Mouse (Mus musculus) layer of hippocampus, adult 18-20 months (tissue): ENCODE measurements around the gene Gm20683. TPM values are rescaled to one million over a fixed set of nuclear protein-coding genes. Genes with fewer than 3 reads are reported as not detected.

Experiments used
- DNase-seq, 2 experiments: peaks; one replicate each; pipeline ENCODE4 v3.0.0; 2022; ENCODE audit warnings: low spot score in 2 of 2
- long read RNA-seq: library from polyadenylated mRNA; stranded (forward); transcript quantifications from one replicate; pipeline ENCODE4 v2.0.0, GENCODE M21; 2021
- total RNA-seq, 2 experiments: library from RNA; stranded (reverse); gene quantifications; 2 replicates each; pipeline ENCODE4 v1.2.3; 2021

Gm20683 gene
- total RNA-seq, result 10 to 100 TPM; 21.9 to 22.1 TPM
- long read RNA-seq, partial matches to known transcripts, result 0 of 1 reads
- long read RNA-seq, other reads (novel, unspliced or antisense), result 1 of 1 reads

DNA sequence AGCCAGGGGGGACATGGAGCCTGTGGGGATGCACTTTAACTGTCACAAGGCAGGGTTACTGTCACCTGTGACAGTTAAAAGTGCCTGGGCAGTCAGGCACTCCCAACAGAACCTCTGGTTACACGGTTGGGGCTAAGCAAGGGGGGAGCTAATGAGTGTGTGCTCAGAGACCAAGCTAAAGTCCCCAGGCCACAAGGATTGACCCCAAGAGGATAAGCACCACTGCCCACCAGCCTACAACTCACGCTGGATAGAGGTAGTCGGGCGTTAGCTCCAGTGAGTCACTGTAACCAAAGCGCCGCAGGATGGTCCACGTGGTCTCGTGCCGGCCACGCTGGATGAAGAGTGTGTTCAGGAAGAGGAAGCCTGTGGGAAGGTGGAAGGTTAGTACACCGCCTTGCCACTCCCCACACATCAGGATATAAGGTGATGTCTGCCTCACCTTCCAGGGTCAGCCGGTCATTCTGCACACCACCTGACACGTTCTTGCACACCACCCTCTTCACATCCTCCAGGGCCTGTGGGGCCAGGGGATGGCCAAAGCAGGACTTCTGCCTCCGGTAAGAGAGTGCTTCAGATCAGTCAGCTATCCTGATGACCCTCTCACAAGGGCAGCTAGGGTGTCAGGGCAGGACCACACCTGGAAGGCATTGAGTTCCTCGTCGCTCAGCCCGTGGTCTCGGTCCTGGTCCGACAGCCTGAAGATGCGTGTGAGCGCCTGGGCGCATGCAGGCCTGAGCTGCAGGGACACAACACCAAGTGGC, at the start of gene Gm20683:
Gene Gm20683, minus strand, starts transcription at position 647 of the 764 bp plus-strand sequence.
- DNase-seq, result no peak

DNA sequence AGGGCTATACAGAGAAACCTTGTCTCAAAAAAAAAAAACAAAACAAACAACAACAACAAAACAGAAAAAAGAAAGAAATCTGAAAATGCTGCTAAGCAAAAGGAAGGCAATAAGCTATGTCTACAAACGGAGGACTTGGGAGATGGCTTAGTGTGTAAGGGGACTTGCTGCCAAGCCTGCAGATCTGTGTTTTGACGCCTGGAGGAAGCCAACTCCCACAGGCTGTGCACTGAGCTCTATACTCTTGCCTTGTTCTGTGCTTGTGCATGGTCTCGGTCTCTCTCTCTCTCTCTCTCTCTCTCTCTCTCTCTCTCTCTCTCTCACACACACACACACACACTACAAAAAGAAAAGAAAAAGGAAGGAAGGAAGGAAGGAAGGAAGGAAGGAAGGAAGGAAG, 47.3 kb upstream of the Gm20683 start:
- no peak for DNase-seq

DNA sequence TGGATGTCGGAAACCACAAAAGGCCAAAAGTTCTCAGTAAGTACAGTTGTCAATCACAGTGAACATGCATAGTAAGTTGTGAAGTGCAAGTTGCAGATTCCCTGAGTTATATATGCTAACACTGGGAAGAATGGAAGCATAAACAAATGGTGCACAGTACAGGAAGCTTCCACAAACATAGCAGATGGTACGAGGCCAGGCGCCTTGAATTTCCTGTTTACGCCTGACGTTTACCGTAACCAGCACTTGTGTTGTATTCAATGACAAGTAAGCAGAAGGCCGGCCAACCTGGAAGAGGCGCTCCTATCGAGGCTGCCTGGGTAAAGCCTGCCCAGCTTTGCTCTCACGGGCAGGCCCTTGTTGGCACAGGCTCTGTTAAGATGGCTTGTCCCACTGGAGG, 45.9 kb upstream of the Gm20683 start:
- DNase-seq, result no peak

DNA sequence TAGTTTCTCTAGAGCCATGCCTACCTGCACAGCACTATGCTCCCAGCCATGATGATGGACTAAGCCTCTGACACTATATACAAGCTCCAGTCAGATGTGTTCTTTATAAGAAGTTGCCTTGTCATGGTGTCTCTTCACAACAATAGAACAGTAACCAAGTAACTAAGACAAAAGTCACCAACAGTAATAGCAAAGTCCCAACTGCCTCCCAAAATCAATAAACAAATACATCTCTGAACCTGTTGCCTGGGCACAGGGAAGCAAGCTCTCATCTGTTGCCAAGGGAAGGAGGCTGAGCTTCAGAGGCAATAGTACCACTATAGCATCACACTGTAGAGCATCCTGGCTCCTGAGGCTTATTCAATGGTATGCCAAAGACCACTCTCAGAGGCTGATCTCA, 45.2 kb upstream of the Gm20683 start:
- DNase-seq, result no peak

DNA sequence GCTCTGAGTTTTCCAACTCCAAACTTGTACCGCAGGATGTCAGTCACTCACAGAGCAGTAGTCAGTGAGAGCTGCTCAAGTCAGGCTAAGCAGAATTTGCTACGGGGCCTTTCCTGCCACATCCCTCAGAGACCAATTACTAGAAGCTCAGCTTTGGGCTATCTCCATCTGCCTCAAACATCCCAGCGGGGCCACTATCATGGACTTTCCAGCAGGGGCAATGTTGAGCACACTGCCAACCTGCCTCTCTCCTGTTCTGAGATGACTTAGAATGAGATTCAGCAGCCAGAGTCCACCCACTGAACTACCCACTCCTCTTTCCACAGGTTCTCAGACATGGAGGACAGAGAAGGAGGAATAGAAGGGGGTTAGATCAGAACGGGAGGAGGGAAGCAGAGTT, 44.1 kb upstream of the Gm20683 start:
- no peak for DNase-seq

DNA sequence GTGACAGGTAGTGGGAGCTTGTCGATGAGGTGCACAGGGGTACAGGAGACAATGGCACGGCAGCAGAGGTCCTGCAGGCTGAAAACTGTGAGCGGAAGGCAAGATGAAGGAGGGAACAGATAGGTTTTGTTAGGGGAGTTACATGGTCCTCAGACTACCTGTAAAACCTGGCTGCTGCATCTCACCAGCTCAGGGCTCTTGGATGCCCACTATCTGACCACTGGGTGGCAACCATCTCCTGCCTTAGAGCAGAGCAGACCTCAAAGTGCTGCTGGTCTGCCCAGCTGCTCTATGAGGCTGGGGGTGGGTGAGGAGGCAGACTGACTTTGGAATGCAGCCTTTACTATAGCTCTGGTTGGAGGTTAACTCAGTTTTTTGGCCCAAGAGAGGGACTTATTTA, 42.3 kb upstream of the Gm20683 start:
- no peak for DNase-seq

DNA sequence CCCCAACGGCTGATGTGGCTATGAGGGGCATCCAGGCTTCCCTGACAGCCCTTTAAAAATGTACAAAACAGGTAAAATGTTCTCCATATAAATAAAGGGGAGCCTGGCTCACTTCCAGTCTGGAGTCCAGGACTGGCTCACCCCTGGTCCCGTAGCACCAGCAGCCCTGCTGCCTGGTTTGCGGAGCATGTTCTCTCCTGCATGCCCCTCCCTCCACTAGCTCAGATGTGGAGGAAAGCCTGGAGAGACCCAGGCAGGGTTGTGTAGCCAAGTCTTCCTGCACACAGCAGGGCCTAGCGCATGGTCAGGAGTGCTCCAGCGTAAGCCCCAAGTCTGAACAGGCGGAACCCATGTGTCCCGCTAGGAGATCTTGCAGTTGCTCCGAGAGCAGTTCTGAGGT, 41.7 kb upstream of the Gm20683 start:
- DNase-seq, result no peak

DNA sequence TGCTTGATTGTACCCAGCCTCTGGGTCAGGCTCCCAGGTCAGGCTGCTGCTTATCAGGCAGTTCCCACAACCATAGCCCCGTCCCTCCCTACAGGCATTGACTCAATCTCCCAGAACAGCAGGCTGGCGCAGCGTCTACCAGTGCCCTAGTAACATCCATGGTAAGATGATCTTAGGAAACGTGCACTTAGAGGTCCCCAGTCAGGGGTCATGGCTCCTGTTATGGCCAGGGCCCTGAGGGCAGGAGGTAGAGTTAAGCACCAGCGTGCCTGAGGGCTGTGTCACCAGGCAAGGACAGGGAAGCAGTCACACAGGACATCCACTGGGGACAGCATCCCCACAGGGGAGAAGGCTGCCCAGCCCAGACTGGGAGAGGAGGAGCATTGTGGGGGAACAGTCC, 40.7 kb upstream of the Gm20683 start:
- no peak for DNase-seq

DNA sequence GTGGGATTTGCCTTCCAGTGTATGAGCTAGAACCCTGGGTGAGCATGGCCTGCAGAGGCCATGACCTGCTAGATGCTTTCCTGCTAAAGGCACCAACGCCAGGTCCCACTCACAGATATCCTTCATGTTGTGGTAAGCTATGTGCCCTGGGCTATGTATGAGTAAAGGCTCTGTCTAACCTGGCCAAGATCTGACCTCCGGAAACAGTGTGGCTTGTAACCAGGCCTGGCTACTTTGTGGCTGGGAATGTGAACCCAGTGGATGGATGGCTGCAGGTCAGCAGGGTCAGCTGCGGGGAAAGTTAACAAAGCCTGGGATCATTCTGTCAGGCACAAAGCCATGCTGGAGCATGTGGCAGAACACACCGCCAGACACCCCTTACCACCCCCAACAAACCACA, 40.1 kb upstream of the Gm20683 start:
- DNase-seq, result no peak

DNA sequence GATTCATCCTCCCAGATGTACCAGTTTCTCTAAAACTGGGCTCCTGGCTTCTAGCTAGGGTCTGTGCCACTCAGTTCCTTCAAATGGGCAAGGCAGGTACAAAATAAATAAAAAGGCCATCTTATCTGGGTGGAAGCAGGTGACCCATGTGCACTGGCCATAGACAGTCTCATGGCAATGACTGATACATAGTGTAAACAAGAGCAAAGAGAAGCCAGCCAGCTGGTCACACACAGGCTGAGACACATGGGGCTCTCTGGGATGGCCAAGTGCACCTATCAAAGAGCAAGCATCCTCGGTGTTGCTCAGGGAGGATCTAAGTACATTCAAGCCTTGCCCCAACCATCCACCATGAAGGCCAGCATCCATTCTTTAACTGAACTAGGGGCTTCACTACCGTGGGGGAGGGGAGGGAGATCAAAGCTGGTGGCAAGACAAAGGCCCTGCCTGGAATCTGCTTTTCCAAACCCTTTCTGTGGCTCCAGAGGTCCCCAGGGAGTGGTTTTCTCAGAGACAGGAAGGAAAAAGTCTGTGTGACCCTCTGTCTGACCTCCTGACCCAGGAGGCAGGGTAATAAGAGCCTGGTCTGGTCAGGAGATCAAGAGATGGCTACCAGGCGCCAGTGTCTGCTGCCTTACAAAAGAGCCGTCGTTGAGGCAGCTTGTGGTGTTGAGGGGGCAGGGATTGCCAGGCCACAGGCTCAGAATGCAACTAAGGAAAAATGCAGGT, 39.5 kb upstream of the Gm20683 start:
- DNase-seq, result no peak

DNA sequence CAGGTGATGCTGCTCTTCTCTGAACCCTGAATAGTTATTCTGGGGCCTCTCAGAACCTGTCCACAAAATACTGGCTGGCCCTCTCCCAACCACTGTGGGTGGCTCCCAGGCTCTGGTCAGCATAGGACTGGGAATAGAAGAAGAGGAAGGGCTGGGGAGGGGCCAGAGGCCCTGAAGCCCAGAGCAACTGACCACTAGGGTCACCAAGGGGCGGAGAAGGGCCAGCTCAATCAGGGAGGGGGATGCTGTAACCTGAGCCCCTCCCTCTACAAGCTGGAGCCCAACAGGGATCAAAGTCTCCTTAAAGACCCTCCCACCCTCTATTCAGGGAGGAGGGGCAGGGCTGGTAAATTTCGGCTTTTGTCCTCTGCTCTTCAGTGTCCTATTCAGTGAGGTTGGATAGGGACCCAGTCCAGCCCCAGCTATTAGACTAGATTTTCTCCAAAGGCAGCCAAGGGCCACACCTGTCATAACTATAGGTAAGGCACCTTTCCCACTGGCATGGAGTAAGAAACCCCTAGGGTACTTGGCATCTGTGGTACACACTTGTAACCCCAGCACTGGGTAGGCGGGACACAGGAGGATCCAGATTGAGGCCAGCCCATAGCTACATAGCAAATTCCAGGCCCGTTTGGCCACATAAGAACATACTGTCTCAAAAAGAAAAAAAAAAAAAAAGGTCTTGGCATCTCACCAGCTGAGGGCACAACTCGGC, 38.8 kb upstream of the Gm20683 start, which contains the start of gene Wfikkn1:
Gene Wfikkn1, minus strand, starts transcription at position 663 of the 715 bp plus-strand sequence.
- DNase-seq, result no peak

DNA sequence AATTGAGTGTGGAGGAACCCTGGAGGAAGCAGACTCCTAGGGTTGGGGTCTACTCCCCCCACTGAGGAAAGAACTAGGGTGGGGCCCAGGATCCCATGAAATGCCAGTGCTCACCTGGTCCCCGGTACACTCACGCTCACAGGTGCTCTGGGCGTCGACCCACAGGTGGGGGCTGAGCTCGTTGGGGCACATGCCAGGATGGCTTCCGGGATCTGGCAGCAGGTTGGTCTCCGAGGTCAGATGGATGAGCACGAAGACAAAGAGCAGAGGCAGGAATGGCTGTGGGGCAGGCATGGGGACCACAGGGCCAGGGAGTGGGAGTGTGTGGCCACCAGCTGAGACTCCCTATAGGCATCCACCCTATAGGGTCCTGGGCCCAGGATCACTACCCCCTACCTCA, 38.2 kb upstream of the Gm20683 start:
- DNase-seq, result no peak

DNA sequence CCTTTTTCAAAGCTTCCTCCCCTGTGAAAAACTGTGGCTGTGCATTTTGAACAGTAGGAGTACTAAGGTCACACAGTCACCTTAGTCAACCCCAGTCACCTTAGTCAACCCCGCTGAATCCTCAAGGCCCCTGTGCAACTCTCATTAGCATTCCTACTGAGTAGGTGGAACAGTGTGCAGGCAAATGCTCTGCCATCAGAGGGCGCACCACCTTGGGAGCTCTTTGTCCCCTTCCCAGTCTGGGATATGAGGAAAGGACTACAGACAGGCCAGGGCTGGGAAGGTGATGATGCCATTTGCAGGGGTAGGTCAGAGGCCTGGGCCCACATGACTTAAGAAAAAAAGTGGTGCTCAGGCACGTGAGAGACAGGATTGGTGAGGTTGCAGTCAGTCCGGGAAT, 37.7 kb upstream of the Gm20683 start:
- DNase-seq, result peak in 1 of 2 experiments; percentile 69

DNA sequence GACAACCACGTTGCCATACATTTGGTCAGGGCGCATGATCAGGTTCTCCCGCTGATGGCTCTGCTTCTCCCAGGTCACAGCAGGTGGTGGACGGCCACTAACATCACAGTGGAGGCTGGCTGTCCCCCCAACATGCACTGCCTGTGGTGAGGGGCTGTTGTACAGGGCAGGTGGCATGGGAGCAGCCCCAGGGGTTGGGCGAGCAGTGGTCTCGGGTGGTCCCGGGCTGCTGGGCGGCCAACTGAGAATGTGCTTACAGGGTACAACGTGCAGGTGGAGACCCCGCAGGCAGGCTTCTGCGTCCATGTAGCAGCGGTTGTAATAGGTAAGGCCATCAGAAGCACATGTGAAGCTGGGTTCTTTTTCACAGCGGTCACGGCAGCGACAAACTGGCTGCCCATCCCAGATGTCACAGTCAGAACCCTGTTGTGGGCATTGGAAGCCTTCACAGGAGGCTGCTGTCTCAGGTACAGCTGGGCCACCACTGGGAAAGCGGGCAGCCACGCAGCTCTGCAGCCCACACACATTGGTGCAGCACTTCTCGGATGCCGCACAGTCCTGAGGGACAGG, 37.1 kb upstream of the Gm20683 start:
- no peak for DNase-seq

DNA sequence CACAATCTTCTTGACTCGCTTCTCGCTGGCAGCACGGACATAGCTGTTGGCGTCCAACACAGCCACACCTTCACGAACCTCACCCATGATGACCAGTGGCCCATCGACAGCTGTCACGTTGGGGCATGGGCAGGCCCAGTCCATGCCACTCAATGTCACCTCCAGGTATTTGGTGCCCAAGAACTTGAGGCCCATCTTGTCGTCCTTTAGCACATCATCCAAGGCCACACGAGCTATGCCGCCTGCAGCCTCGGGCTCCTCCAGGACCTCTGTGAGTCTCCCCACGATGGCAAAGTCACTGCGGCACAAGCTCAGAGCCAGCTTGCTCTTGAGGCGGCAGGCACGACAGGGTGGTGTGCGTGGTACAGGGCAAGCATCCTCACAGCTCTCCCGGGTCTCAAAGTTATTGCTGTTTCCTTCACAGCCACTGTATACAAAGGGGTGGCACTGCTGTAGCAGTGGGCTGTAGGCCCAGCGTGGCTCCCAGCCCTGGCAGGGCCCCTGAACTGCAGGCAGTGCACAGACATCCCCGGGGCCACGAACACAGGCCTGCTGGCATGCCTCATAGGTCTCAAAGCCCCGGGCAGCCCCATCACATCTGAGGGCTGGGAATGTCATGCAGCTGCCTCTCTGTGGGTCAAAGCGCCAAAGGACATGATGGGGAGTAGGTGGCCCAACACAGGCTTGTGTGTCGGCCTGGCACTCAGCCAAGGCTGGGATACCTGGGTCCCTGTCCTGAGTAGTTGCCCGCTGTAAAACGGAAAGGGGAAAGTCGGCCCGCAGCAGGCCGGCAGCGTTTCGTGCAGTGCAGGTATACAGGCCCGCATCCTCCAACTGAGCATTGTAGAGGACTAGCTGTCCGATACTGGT, 36.4 kb upstream of the Gm20683 start:
- DNase-seq, result no peak

DNA sequence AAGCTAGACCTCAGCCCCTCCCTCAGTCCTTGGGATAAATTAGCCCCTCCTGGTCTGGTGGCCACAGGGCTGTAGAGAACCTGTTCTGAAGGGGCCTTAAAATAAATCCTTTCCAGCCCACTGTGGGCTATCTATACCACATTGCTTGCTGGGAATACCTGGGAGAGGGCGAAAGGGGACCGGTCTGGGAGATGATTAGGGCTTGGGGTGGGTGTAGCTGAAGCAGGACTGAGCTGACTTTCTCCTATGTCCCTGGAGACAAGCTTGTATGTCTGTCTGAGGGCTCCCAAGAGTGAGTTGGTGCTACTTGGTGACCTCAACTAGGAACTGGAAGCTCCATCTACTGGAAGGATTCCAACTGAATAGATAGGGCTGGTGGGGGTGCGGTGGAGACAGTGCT, 35.5 kb upstream of the Gm20683 start:
- no peak for DNase-seq

DNA sequence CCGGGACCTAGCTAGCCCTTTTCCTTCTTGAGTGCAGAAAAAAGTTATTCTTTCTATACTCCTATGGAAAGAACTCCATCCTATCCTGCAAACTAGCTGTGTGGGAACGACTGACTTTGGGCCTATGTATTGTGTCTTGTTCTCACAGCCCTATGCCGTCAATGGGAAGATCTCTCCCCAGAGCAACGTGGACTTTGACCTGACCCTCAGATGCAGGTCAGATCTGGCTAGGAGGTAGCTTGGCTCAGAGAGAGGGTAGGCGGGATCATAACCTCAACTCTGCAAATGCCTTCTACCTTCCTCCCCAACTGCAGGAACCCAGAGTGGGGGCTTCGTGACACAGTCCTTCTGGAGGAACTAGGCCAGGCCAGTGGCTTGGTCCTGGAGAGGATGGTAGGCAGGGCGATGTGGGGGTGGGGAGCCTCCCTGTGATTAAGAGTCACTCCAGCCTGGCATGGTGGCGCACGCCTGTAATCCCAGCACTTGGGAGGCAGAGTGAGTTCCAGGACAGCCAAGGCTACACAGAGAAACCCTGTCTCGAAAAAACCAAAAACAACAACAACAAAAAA, 34.9 kb upstream of the Gm20683 start:
- DNase-seq, result no peak

DNA sequence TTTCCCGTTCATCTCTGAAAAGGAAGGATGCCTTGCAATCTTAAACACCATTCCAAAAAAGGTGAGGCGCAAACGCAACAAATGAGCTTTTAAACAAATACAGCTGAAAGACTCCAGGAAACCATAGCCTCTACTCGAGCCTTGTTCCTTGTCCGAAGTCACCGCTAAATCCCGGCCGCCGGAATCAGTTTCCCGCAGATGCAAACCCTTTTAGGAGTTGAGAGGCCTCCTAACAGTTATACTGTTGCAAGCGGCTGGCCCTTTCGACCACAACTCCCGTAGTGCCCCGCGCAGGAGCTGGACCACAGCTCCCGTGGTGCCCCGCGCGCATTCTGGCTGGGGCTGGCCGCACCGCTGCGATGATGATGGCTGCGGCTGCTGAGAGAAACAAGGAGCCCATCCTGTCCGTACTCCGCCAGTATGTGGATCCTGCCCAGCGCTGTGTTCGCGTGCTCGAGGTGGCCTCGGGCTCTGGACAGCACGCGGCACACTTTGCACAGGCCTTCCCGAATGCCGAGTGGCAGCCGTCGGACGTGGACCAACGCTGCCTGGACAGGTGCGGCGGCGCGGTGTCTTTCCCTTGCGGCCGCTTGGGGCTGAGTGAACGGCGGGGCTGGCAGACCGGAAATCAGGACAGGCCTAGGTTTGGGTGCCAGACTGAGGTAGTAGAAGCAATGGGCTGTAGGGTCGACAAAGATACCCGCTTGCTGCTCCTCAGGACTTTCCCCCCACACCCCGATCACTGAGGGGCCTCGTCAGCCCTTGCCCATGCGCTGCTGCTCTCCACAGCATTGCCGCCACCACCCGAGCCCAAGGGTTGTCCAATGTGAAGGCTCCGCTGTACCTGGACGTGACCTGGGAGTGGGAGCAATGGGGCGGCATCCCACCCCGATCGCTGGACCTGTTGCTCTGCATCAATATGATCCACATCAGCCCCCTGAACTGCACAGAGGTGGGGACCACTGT, 33.9 kb upstream of the Gm20683 start:
- DNase-seq, result peak; percentile 88 to 93

DNA sequence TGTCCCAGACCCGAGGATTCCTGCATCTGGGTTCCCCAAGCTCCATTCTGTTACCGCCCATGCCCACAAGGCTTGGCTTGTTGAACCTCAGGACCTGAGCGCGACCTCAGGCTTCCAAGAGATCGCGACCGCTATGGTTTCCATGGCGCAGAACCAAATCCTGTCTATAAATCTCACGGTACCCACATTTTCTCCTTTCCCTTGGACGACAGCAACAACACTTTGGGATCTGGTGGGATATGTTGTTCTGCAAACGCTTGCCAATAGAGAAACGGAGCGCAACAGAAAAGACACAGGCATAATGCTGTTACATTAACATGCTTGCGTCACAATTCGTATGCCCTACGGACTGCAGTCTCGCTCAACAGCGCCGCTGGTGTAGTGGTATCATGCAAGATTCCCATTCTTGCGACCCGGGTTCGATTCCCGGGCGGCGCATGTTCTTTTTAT, 33.2 kb upstream of the Gm20683 start, which contains the start of gene Mettl26:
Gene Mettl26, plus strand, starts transcription at position 354 of the 450 bp plus-strand sequence.
- peak; percentile 95 to 99 for DNase-seq
